Mouse (Mus musculus) layer of hippocampus, postnatal 14 days (tissue): ENCODE measurements at regions not wholly inside any gene's neighbourhood (a gene's known extent, or its start where the extent isn't known, plus 50 kb on each side); places are given as distances from the start of the nearest gene placed in this dataset.
A peak's percentile ranks its signal among the peaks of the same experiment; 100 is the strongest.
"Not testable (repeated sequence)": the region's sequence is repeated elsewhere in the genome, so short reads cannot be mapped to it uniquely, and the experiment has no call there.

Experiments used
- DNase-seq, 2 experiments: peaks; one replicate each; pipeline ENCODE4 v3.0.0; 2021 to 2022; ENCODE audit warnings: low spot score in 2 of 2, mixed read lengths in 1 of 2

DNA sequence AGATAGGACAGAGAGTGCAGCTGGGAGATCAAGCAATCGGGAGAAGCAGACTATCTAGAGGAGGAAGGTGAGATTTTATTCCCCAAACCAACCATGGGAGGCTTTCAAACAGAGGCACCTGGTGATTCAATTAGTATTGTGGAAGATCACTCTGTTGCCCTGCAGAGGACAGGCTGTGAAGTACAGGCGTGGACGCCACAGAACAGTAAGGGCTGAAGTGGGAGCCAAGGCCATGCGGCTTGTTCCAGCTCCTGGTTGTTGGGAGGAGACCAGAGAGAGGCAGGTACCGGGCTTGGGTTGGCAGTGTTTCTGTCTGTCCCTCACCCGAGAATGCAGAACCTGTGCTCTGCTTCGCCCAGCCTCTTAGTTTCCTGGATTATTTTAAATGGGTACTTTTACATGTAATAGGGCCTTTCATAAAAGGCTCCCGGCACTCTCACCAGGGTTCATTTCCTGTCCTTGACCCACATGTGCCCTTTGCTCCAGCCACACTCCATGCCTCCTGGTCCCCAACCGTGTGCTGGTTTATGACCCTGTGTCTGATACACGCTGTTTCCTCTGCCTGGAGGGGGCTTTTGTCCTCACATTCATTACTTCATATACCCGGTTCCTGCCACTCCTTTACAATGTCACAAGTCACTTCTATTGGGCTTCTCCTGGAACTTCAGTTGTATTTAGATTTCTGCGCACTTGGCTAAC is 58.3 kb downstream of the Vcpkmt start:
- no peak for DNase-seq

GRCm38 (mm10) chr12:69519869-69520268 is 63.0 kb downstream of the Vcpkmt start:
- no peak for DNase-seq

DNA sequence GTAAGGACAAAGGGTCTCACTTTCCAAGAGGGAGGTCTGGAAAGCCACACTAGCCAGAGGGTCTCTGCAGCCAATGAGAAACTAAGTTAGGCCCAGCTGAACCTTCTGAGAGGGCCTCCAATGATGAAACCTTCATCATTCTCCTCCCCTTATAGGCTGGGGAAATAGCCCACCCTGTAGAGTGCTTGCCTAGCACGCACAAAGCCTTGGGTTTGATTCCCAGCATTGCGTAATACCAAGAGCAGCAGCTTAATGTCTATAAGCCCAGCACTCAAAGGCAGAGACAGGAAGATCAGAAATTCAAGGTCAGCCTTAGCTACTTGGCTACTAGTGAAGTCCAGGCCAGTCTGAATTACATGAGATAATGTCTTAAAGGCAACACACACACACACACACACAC is 63.8 kb downstream of the Vcpkmt start:
- no peak for DNase-seq

DNA sequence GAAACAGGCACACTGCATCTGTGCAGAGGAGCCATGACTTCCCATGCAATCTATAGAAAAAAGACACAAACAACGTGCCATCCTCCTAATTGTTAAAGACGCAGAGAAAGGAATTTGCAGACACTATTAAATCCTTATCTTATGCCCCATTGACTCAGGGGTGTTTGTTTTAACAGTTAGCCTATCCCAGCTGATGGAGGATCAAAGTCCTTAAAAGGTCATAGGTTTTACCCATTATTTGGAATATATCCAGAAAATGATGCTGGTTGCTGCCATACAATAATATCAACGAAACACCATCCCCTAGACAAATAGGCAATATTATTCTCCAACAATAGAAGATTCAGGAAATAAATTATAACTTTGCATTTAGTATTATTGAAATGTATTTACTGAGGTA is 65.2 kb downstream of the Vcpkmt start:
- no peak for DNase-seq

GRCm38 (mm10) chr12:69516314-69516916 is 66.4 kb downstream of the Vcpkmt start:
- no peak for DNase-seq

GRCm38 (mm10) chr12:69515850-69516249 is 67.0 kb downstream of the Vcpkmt start:
- DNase-seq, result no peak

DNA sequence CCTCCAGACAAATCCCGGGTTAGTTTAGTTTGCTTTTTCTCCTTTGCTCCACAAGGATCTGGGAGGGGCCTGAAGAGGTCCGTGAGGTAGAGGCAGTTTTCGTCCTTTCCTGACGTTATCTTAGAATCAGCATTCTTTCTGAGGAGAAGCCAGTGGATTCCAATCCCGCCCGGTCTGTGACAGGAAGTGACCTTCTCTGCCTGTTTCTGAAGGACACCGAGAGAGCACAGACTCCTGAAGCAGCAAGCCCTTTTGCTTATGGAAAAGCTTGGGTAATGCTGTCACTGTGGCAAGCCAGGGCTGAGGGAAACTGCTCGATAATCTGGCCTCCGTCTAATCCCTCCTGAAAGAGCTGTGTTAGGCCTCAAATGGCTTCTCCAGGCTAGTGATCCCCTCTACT is 67.7 kb downstream of the Vcpkmt start:
- no peak for DNase-seq

DNA sequence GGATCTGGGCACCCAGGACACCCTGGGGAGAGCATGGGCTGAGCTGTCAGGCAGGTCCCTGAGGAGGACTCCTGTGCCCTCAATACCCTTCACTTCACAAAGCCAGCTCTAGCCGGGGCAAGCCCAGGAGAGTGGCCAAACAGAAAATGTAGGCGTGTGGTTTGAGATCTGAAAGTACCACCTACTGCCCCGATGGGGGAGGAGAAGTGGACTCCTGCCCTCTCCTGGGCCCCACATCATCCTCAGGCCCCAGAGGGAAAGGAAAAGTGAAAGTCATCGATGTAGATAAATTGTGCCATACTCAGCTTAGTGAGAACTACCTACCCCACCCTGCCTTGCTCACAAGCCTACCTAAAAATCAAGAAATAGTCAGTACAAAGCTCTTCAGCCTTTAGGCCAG is 69.7 kb downstream of the Vcpkmt start:
- DNase-seq, result no peak

- DNase-seq, result no peak
Observed at GRCm38 (mm10) chr12:69510736-69511135, 72.1 kb downstream of the Vcpkmt start.

GRCm38 (mm10) chr12:69509180-69509579 is 73.6 kb downstream of the Vcpkmt start:
- not testable (repeated sequence) for DNase-seq

DNA sequence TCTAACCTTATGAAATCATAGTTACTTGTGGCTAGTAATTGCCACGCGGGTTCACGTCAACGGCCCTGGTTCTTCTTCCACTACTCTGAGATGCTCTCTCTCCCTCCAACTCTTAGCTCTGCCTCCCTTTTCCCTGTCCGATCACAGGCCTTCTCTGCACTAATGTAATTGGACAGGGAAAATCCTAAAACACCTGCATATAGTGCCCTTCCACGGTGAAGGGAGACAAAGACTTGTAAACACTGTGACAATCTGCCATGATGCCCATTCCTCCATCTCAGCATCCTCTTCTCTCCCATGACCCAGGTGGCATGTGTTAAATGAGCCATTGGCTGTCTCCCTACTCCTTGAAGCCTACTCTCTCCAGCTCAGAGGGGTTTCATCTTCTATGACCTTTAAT is 74.9 kb downstream of the Vcpkmt start:
- DNase-seq, result no peak

GRCm38 (mm10) chr12:69507333-69507732 is 75.5 kb downstream of the Vcpkmt start:
- DNase-seq, result no peak

- no peak for DNase-seq
Observed at GRCm38 (mm10) chr12:69502706-69503070, 80.1 kb downstream of the Vcpkmt start.

GRCm38 (mm10) chr12:69501783-69502705 is 80.8 kb downstream of the Vcpkmt start:
- peak; percentile 54 to 69 for DNase-seq

DNA sequence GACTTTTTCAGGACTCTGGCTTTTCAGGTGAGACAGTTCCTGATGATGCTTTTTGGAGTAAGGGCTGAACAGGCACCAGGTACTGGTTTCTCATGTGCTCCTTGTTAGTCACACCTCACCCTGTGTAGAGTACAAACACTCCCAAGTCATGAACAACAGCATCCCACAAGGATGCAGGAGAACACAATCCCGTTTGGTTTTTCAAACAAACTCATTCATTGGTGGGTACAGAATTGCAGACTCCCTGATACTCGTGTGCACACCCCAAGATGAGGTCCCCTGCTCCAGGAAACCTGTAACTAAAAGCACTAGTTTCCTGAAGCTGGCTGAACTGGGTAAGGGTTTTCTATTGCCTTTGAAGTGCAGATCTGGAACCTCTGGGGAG is 81.5 kb downstream of the Vcpkmt start:
- no peak for DNase-seq

GRCm38 (mm10) chr12:69500600-69501345 is 82.1 kb downstream of the Vcpkmt start:
- DNase-seq, result peak in 1 of 2 experiments; percentile 39

GRCm38 (mm10) chr12:69497121-69497520 is 85.7 kb downstream of the Vcpkmt start:
- DNase-seq, result peak; percentile 56 to 83

DNA sequence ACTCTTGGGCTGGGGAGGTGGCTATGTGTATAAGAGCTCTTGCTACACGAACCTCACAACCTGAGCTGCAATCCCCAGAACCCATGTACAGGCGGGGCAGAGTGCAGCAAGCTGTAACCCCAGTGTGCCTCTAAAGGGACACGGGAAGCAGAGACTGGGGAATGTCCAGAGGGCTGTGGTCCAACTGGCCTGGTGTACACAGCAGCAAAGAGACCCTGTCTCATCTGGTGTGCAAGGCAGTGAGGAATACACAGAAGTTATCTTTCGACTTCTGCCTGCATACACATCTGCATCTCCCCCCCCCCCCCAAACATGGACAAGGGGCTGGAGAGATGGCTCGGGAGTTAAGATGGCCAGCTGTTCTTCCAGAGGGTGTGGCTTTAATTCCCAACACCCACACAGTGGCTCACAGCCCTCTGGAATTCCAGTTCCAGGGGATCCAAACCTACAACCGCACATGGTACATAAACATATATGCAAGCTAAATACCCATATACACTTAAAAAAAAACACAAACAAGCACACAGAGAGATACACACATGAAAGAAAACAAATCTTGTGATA is 86.4 kb downstream of the Vcpkmt start:
- DNase-seq, result no peak

GRCm38 (mm10) chr12:69495776-69496175 is 87.1 kb downstream of the Vcpkmt start:
- no peak for DNase-seq

DNA sequence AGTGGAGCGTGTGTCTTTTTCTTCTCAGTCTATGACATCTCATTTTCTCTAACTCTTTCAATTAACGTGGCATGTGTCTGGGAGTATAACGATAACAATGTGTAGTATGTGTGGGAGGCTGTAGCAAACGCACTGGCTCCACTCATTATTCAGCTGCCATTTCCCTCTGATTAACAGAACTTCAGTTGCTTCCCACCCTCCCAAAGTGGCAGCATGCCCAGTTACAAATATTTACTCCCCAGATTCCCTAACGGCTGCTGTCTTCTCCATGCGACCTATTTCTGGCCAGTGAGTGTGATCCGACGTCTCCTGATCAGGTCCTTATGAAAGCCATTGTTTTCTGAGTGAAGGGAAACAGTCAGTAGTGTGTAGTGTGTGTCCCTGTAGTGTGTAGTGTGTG is 88.2 kb downstream of the Vcpkmt start:
- peak; percentile 40 to 71 for DNase-seq

GRCm38 (mm10) chr12:69489686-69490085 is 93.1 kb downstream of the Vcpkmt start:
- no peak for DNase-seq
